Mouse (Mus musculus): ENCODE measurements around the gene Htr2a.

DNA sequence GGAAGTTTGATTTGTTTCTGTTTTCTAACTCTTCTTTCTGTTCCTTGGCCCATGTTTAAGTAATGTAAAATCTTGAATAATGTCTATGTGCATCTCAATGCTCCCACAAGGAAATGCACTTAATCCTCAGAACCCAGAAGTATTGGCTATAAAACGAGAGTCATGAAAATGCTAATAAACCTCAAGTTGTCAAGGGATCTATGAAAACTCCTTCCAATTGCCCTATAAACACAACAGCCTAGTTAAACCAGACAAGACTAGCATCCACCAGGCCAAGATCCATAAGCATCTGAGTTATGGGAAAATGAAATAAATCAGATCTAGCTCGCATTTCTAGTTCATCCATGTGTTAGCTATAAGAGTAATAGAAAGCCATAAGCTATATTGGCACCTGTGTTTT lies 51.3 kb downstream of the Htr2a start:
- TF ChIP-seq CTCF (IDR thresholded peaks at IDR 0.05; ENCODE audit: low read depth), result no peak
- TF ChIP-seq EP300 (IDR thresholded peaks at IDR 0.05; ENCODE audit: low read depth), result no peak
